Mouse (Mus musculus) bone marrow, adult 2 months (tissue): Measurements from ENCODE around the gene Pitx1.

Experiments
- CTCF ChIP-seq: fragments of 200-500 bp; IDR thresholded peaks from 2 replicates; pipeline ENCODE4 v1.5.1; 2011; ENCODE audit warnings: low read length, control low read depth; ENCODE audit not compliant: control insufficient read depth, insufficient read depth
- POLR2A ChIP-seq: fragments of 200-500 bp; IDR thresholded peaks from 2 replicates; pipeline ENCODE4 v1.6.1; 2011; ENCODE audit warnings: low read depth, mild to moderate bottlenecking, control low read depth, low read length, borderline replicate concordance; ENCODE audit not compliant: control insufficient read depth

- TF ChIP-seq CTCF (no peak), POLR2A (no peak)
These were observed 11.8 kb upstream of the Pitx1 start for GRCm38 (mm10) chr13:55847805-55848204.
